Mouse (Mus musculus) bone marrow, adult 2 months (tissue): ENCODE data around the gene Hspbap1.

ENCODE experiments used
- CTCF ChIP-seq: fragments of 200-500 bp; IDR thresholded peaks from 2 replicates; pipeline ENCODE4 v1.5.1; 2011; ENCODE audit warnings: low read length, control low read depth; ENCODE audit not compliant: control insufficient read depth, insufficient read depth
- POLR2A ChIP-seq: fragments of 200-500 bp; IDR thresholded peaks from 2 replicates; pipeline ENCODE4 v1.6.1; 2011; ENCODE audit warnings: low read depth, mild to moderate bottlenecking, control low read depth, low read length, borderline replicate concordance; ENCODE audit not compliant: control insufficient read depth

- TF ChIP-seq CTCF (no peak), POLR2A (no peak)
These were observed 86.6 kb downstream of the Hspbap1 start for GRCm38 (mm10) chr16:35856766-35857165.
